Mouse (Mus musculus) hindbrain, embryonic 13.5 days (tissue): ENCODE measurements around the gene Zbtb12. TPM values are rescaled to one million over a fixed set of nuclear protein-coding genes. Genes with fewer than 3 reads are reported as not detected.

ENCODE experiments used
- ATAC-seq: fragments of 200-750 bp; cut with Nextera tagmentation; 2 replicates; pipeline ENCODE4 v1.8.0; 2017; ENCODE audit warnings: moderate TSS enrichment; ENCODE audit not compliant: low FRiP score
- H3K27ac ChIP-seq: fragments of 300-500 bp; sonication (generic); 2 replicates; pipeline ENCODE4 v1.5.1; 2015; ENCODE audit warnings: inconsistent platforms, mild to moderate bottlenecking, moderate library complexity
- H3K27me3 ChIP-seq: fragments of 300-500 bp; sonication (generic); 2 replicates; pipeline ENCODE4 v1.6.1; 2015; ENCODE audit warnings: mild to moderate bottlenecking, inconsistent platforms
- H3K36me3 ChIP-seq: fragments of 300-500 bp; sonication (generic); 2 replicates; pipeline ENCODE4 v1.6.1; 2015; ENCODE audit warnings: mild to moderate bottlenecking, inconsistent platforms
- H3K4me1 ChIP-seq: fragments of 300-500 bp; sonication (generic); replicated peaks from 2 replicates; pipeline ENCODE4 v1.6.1; 2015; ENCODE audit warnings: inconsistent platforms
- H3K4me2 ChIP-seq: fragments of 300-500 bp; sonication (generic); 2 replicates; pipeline ENCODE4 v1.6.1; 2015; ENCODE audit warnings: inconsistent platforms, mild to moderate bottlenecking, moderate library complexity
- H3K4me3 ChIP-seq: fragments of 300-500 bp; sonication (generic); 2 replicates; pipeline ENCODE4 v1.5.1; 2015; ENCODE audit warnings: mild to moderate bottlenecking, inconsistent platforms
- H3K9ac ChIP-seq: fragments of 300-500 bp; sonication (generic); 2 replicates; pipeline ENCODE4 v1.6.1; 2015; ENCODE audit warnings: mild to moderate bottlenecking, inconsistent platforms
- H3K9me3 ChIP-seq: fragments of 300-500 bp; sonication (generic); 2 replicates; pipeline ENCODE4 v1.6.1; 2016; ENCODE audit warnings: inconsistent platforms
- WGBS: fragments of 180-500 bp; shearing (Covaris S2); methylation state at CpG from one replicate; pipeline ENCODE4 v1.1.7; 2015; 5-methylcytosine and 5-hydroxymethylcytosine counted together
- microRNA-seq: library from miRNA; unstranded; fragments of <30 nt; microRNA quantifications from one replicate; pipeline ENCODE4, GENCODE M21; 2016
- polyA plus RNA-seq: library from polyadenylated mRNA; unstranded; fragments of >200 nt; fragmentation: Nextera tagmentation; extraction: Ambion mirVana; gene quantifications from 2 replicates; pipeline ENCODE4 v1.2.1, GENCODE M21; 2015

Zbtb12 gene
- polyA plus RNA-seq, 1 experiment from 2014 or later: 13.5 TPM

- WGBS: 9% methylated on average over 15 of the region's 15 CpGs
- peak overlapping the region; percentile 43 for H3K4me2 ChIP-seq
- peak overlapping the region; percentile 29; the same call in 1 of the 2 replicates for H3K9ac ChIP-seq
- H3K4me3 ChIP-seq: peak overlapping the region; percentile 21
- no peak for ATAC-seq
- H3K9me3 ChIP-seq: no peaks in the 10 kb centered on the region
- peaks cover 6% of the 10 kb centered on the region; the same call in 1 of the 2 replicates for H3K36me3 ChIP-seq
- peak overlapping the region; percentile 55; the same call in 1 of the 2 replicates for H3K27ac ChIP-seq
- H3K4me1 ChIP-seq: peaks cover 6% of the 10 kb centered on the region
- H3K27me3 ChIP-seq: no peaks in the 10 kb centered on the region
Observed at GRCm38 (mm10) chr17:34941344-34942041, 62.2 kb downstream of the Zbtb12 start.

GRCm38 (mm10) chr17:34943128-34943815 lies 64.0 kb downstream of the Zbtb12 start:
- Histone ChIP-seq H3K27me3 (no peaks in the 10 kb centered on the region), H3K4me3 (no peak overlapping the region)
- 89% methylated on average over 4 of the region's 4 CpGs for WGBS

GRCm38 (mm10) chr17:34944362-34944761 lies 65.1 kb downstream of the Zbtb12 start:
- Histone ChIP-seq H3K4me2 (no peak overlapping the region), H3K9ac (no peak overlapping the region), H3K27ac (no peak overlapping the region), H3K4me1 (peaks cover 6% of the 10 kb centered on the region), H3K9me3 (no peaks in the 10 kb centered on the region), H3K4me3 (no peak overlapping the region), H3K36me3 (peaks cover 6% of the 10 kb centered on the region), H3K27me3 (no peaks in the 10 kb centered on the region)
- ATAC-seq: no peak

More at GRCm38 (mm10) chr17:34943128-34943815, 64.0 kb downstream of the Zbtb12 start:
- Histone ChIP-seq H3K4me1 (peaks cover 6% of the 10 kb centered on the region), H3K9me3 (no peaks in the 10 kb centered on the region), H3K36me3 (peaks cover 6% of the 10 kb centered on the region; the same call in 1 of the 2 replicates), H3K27ac (no peak overlapping the region), H3K9ac (no peak overlapping the region; the same call in 1 of the 2 replicates), H3K4me2 (no peak overlapping the region)
- ATAC-seq: no peak

Small RNA genes within 50 kb of the gene (microRNA-seq; reads per million reads assigned to microRNA genes)
- not detected for gene Mir6970
- gene Mir6971: 3.3 reads per million, percentile 8 among the genes with 10 or more reads in this experiment
- not detected for gene Mir6972

Other genes with a start within 250 kb of the Zbtb12 start
- gene Prrt1, start 249.9 kb upstream of the Zbtb12 start, polyA plus RNA-seq: 5.5 and 5.6 TPM in 2 replicates
- gene Fkbpl, start 234.7 kb upstream of the Zbtb12 start, polyA plus RNA-seq: 16.9 and 17.6 TPM in 2 replicates
- 117 and 122 TPM in 2 replicates for gene Atf6b, start 232.3 kb upstream of the Zbtb12 start, polyA plus RNA-seq
- gene Tnxb, start 208.9 kb upstream of the Zbtb12 start, polyA plus RNA-seq: 0.09 TPM in 2 replicates
- 0.09 TPM in 1 of 2 replicates, not detected in the other for gene C4b, start 135.6 kb upstream of the Zbtb12 start, polyA plus RNA-seq
- gene Cyp21a1, start 74.9 kb upstream of the Zbtb12 start, polyA plus RNA-seq: not detected in 2 replicates
- 36.5 and 40.5 TPM in 2 replicates for gene Stk19, start 42.5 kb upstream of the Zbtb12 start, polyA plus RNA-seq
- gene Dxo, start 42.5 kb upstream of the Zbtb12 start, polyA plus RNA-seq: 68.9 and 69.6 TPM in 2 replicates
- 54.1 and 60.4 TPM in 2 replicates for gene Skiv2l, start 29.3 kb upstream of the Zbtb12 start, polyA plus RNA-seq
- 82.7 and 88.9 TPM in 2 replicates for gene Nelfe, start 29.1 kb upstream of the Zbtb12 start, polyA plus RNA-seq
- 1.9 TPM in 2 replicates for gene Cfb, start 17.0 kb upstream of the Zbtb12 start, polyA plus RNA-seq
- 0.10 TPM in 1 of 2 replicates, not detected in the other for gene Gm20547, start 2.6 kb downstream of the Zbtb12 start, polyA plus RNA-seq
- 1.4 and 2.3 TPM in 2 replicates for gene C2, start 18.8 kb downstream of the Zbtb12 start, polyA plus RNA-seq
- 90.1 and 98.0 TPM in 2 replicates for gene Ehmt2, start 19.0 kb downstream of the Zbtb12 start, polyA plus RNA-seq
- 0.17 TPM in 1 of 2 replicates, not detected in the other for gene Slc44a4, start 35.0 kb downstream of the Zbtb12 start, polyA plus RNA-seq
- 30.6 and 31.5 TPM in 2 replicates for gene Neu1, start 51.8 kb downstream of the Zbtb12 start, polyA plus RNA-seq
- gene Hspa1b, start 79.8 kb downstream of the Zbtb12 start, polyA plus RNA-seq: 0.26 and 0.32 TPM in 2 replicates
- gene Gm20481, start 90.4 kb downstream of the Zbtb12 start, polyA plus RNA-seq: not detected in 2 replicates
- 4.0 and 4.6 TPM in 2 replicates for gene Hspa1a, start 92.7 kb downstream of the Zbtb12 start, polyA plus RNA-seq
- gene Hspa1l, start 93.2 kb downstream of the Zbtb12 start, polyA plus RNA-seq: 0.85 and 1.1 TPM in 2 replicates
- gene Lsm2, start 102.4 kb downstream of the Zbtb12 start, polyA plus RNA-seq: 112 and 117 TPM in 2 replicates
- 57.3 TPM in 2 replicates for gene Vars, start 121.5 kb downstream of the Zbtb12 start, polyA plus RNA-seq
- 0.16 and 0.18 TPM in 2 replicates for gene Vwa7, start 137.1 kb downstream of the Zbtb12 start, polyA plus RNA-seq
- 2.5 and 2.9 TPM in 2 replicates for gene Sapcd1, start 148.5 kb downstream of the Zbtb12 start, polyA plus RNA-seq
- gene Msh5, start 167.3 kb downstream of the Zbtb12 start, polyA plus RNA-seq: 2.7 and 3.5 TPM in 2 replicates
- gene Clic1, start 170.5 kb downstream of the Zbtb12 start, polyA plus RNA-seq: 100 and 102 TPM in 2 replicates
- gene Ddah2, start 179.6 kb downstream of the Zbtb12 start, polyA plus RNA-seq: 420 and 426 TPM in 2 replicates
- not detected in 2 replicates for gene Ly6g6c, start 185.9 kb downstream of the Zbtb12 start, polyA plus RNA-seq
- 0.25 and 0.31 TPM in 2 replicates for gene Mpig6b, start 186.7 kb downstream of the Zbtb12 start, polyA plus RNA-seq
- 0.45 TPM in 1 of 2 replicates, not detected in the other for gene Ly6g6e, start 197.4 kb downstream of the Zbtb12 start, polyA plus RNA-seq
- 0.61 and 1.1 TPM in 2 replicates for gene Ly6g6d, start 198.6 kb downstream of the Zbtb12 start, polyA plus RNA-seq
- 0.19 and 0.28 TPM in 2 replicates for gene Ly6g6f, start 206.1 kb downstream of the Zbtb12 start, polyA plus RNA-seq
- 86.9 and 93.8 TPM in 2 replicates for gene Abhd16a, start 209.8 kb downstream of the Zbtb12 start, polyA plus RNA-seq
- 0.36 TPM in 1 of 2 replicates, not detected in the other for gene Ly6g5c, start 228.8 kb downstream of the Zbtb12 start, polyA plus RNA-seq
- gene Ly6g5b, start 235.9 kb downstream of the Zbtb12 start, polyA plus RNA-seq: 1.1 and 1.9 TPM in 2 replicates
- 21.6 and 24.4 TPM in 2 replicates for gene Gpank1, start 242.0 kb downstream of the Zbtb12 start, polyA plus RNA-seq
- 317 and 322 TPM in 2 replicates for gene Csnk2b, start 242.6 kb downstream of the Zbtb12 start, polyA plus RNA-seq
- 10.2 and 11.2 TPM in 2 replicates for gene D17H6S53E, start 246.9 kb downstream of the Zbtb12 start, polyA plus RNA-seq